Mouse (Mus musculus): ENCODE data around the gene Dact2.

- TF ChIP-seq GATA1 (IDR thresholded peaks at IDR 0.05; ENCODE audit: low read length), result no peak
- TF ChIP-seq TAL1 (IDR thresholded peaks at IDR 0.05; ENCODE audit: low read length), result no peak
Observed at GRCm38 (mm10) chr17:14182860-14183259, 21.2 kb downstream of the Dact2 start.
